Mouse (Mus musculus) heart, postnatal 0 days (tissue): Measurements from ENCODE around the gene Glt8d1.

Source experiments
- CTCF ChIP-seq: IDR thresholded peaks from 2 replicates; pipeline ENCODE4 v1.5.1; 2016; ENCODE audit warnings: antibody characterized with exemption, control low read depth, low read depth
- EP300 ChIP-seq: IDR thresholded peaks from 2 replicates; pipeline ENCODE4 v1.6.1; 2016; ENCODE audit warnings: antibody characterized with exemption, low read depth

DNA sequence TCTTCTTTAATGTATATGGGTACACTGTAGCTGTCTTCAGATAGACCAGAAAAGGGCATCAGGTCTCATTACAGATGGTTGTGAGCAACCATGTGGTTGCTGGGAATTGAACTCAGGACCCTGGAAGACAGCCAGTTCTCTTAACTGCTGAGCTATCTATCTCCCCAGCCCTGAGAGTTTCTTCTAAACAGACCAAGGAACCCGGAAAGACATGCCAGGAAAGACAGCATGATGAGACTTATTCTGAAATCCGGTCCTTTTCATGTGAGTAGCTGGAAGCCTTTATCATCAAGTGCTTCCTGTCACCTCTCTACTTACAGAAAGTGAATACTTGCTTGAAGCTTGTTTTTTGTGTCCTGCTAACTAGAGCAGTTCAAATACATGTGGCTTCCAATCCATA, 3.3 kb downstream of the Glt8d1 start:
- no peak for TF ChIP-seq CTCF
- TF ChIP-seq EP300: no peak
